Mouse (Mus musculus): Measurements from ENCODE around the gene Tmem235. TPM values are rescaled to one million over a fixed set of nuclear protein-coding genes. Genes with fewer than 3 reads are reported as not detected.

Gene Tmem235
- polyA plus RNA-seq, 1 experiment: 0.04 TPM

DNA sequence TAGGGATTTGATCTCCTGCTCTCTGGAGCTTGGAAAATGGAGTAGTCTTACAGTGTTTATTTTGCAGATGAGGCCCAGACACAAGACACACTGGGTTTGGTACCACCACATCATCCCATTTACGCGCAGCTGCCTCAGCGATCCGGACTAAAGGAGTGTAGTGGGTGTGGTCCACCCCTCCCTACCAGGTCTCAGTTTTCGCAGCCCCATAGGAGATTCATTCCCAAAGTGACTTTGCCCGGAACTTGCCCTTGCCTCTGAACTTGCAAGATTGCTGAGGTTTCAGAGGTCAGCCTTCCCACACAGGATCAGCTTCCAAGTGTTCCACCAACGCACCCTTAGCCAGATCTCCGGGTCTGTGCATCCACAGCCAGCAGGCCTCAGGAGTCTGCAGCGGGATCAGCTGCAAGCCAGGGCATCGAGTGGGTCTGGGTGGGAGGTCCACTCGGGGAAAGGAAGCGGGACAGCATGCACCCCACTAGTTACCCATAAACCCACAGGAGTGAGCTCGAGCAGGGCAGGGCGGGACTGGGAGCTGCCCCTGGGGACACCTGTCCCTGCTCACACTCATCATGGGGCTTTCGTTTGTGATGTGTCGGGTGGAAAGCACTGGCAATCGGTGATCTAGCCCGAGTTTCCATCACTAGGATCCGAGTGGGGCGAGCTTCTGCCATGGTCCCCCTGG is 27.8 kb downstream of the Tmem235 start:
- Histone ChIP-seq H3K4me3 (ENCODE audit: insufficient read depth, low read length) (no peak overlapping the region), H3K27ac (ENCODE audit: insufficient read depth, low read length) (no peak overlapping the region), H3K4me1 (ENCODE audit: control insufficient read depth, insufficient read depth, low read length) (no peaks in the 10 kb centered on the region)
- TF ChIP-seq CTCF (IDR thresholded peaks at IDR 0.05; ENCODE audit: extremely low read depth, insufficient read depth, low read length) (no peak), POLR2A (IDR thresholded peaks at IDR 0.05; ENCODE audit: extremely low read depth, insufficient read depth, low read length) (no peak)

GRCm38 (mm10) chr11:117888853-117889822 is 28.6 kb downstream of the Tmem235 start:
- no peak overlapping the region for H3K27ac ChIP-seq (ENCODE audit: insufficient read depth, low read length)
- H3K4me1 ChIP-seq (ENCODE audit: control insufficient read depth, insufficient read depth, low read length): no peaks in the 10 kb centered on the region
- no peak for TF ChIP-seq CTCF (IDR thresholded peaks at IDR 0.05; ENCODE audit: extremely low read depth, insufficient read depth, low read length)
- TF ChIP-seq POLR2A (IDR thresholded peaks at IDR 0.05; ENCODE audit: extremely low read depth, insufficient read depth, low read length): no peak
- no peak overlapping the region; the same call in 1 of the 2 replicates for H3K4me3 ChIP-seq (ENCODE audit: insufficient read depth, low read length)

DNA sequence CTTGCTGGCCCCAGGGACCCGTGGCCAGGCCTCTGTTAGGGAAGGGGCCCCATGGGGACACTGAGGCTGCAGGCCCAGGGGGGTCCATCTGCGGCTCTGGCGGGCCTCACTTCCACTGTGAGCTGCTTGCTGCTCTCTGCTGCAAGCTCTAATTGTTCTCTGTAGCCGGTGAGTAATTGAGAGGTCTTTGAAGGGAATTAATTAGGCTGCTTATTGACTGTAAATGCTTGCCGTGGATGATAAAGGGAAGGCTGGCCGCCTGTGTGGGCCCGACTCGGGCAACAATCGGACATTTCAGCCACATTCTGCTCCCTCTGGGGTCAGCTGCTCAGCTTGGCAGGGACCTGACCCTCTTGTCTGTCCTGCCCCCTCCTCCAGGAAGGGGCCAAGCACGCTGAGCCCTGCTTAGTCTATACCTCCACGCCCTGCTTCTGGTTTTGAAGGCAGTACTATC is 29.4 kb downstream of the Tmem235 start:
- TF ChIP-seq POLR2A (IDR thresholded peaks at IDR 0.05; ENCODE audit: extremely low read depth, insufficient read depth, low read length) (no peak), CTCF (IDR thresholded peaks at IDR 0.05; ENCODE audit: extremely low read depth, insufficient read depth, low read length) (no peak)
- no peak overlapping the region for H3K27ac ChIP-seq (ENCODE audit: insufficient read depth, low read length)
- no peaks in the 10 kb centered on the region for H3K4me1 ChIP-seq (ENCODE audit: control insufficient read depth, insufficient read depth, low read length)
- H3K4me3 ChIP-seq (ENCODE audit: insufficient read depth, low read length): no peak overlapping the region

DNA sequence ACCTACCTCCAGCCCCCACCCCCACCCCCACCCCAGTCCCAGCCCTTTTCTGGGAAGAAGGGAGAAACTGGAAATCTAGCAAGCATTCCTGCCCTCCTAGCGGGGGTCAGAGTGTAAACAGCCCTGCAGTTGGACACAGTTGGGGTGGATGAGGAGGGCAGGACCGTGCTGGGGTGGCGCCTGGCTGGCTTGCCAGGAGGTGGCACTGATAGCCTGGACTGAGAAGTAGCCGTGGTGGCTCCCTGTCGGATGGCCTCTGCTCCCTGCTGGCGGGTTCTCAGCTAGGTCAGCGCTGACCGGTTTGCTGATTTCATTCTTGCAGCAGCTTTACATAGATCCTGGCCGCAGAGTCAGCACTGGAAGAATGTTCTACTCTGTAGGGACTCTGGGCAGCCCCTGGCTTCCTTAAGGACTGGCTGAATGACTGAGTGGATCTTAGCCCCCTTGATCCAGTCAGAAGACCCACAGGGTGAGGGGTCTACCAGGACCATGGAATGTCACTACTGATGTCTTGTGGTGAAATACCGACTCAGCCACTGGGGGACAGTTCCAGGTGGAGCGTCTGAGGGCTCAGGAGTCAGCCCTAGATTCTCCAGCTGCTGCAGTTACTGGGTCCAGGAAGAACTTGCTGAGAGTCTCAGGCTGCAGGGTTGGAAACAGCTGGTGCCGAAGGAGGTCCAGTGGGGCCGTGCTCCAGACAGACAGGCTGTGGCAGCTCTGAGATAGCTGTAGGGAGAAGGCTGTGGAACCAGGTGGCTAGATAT is 30.1 kb downstream of the Tmem235 start:
- H3K27ac ChIP-seq (ENCODE audit: insufficient read depth, low read length): no peak overlapping the region
- H3K4me3 ChIP-seq (ENCODE audit: insufficient read depth, low read length): no peak overlapping the region

DNA sequence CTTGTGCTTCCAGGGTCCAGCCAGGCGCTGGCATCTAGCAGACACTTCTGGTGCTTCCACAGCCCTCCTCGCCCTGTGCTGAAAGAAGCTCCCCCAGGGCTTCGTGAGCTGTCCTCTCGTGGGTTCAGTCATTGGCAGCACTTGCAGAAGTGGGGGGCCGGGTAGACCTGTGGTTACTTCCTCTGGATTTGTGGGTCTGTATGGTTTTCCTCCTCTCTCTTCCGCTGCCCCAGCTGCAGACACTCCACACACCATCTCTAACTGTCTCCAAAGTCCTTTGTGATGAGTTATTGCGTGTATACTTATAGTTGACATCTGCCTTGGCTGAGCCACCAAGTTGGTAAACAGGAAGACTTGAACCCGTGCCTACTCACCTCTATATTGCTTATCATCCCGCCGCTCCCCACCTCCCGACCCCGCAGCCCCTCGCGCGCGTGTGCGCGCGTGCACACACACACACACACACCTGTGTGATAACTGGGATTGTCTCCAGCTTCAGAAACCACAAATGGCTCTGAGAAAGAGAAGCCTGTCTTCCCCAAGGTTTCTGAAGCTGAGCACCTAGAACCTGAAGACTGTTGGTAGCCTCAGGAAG is 31.1 kb downstream of the Tmem235 start:
- Histone ChIP-seq H3K27ac (ENCODE audit: insufficient read depth, low read length) (no peak overlapping the region), H3K4me3 (ENCODE audit: insufficient read depth, low read length) (no peak overlapping the region), H3K4me1 (ENCODE audit: control insufficient read depth, insufficient read depth, low read length) (no peaks in the 10 kb centered on the region)
- no peak for TF ChIP-seq CTCF (IDR thresholded peaks at IDR 0.05; ENCODE audit: extremely low read depth, insufficient read depth, low read length)
- no peak for TF ChIP-seq POLR2A (IDR thresholded peaks at IDR 0.05; ENCODE audit: extremely low read depth, insufficient read depth, low read length)

More for the DNA sequence above, 30.1 kb downstream of the Tmem235 start:
- no peak for TF ChIP-seq POLR2A (IDR thresholded peaks at IDR 0.05; ENCODE audit: extremely low read depth, insufficient read depth, low read length)
- no peak for TF ChIP-seq CTCF (IDR thresholded peaks at IDR 0.05; ENCODE audit: extremely low read depth, insufficient read depth, low read length)
- no peaks in the 10 kb centered on the region for H3K4me1 ChIP-seq (ENCODE audit: control insufficient read depth, insufficient read depth, low read length)

- no peak overlapping the region for H3K4me3 ChIP-seq (ENCODE audit: insufficient read depth, low read length)
- TF ChIP-seq CTCF (IDR thresholded peaks at IDR 0.05; ENCODE audit: extremely low read depth, insufficient read depth, low read length): no peak
- no peak for TF ChIP-seq POLR2A (IDR thresholded peaks at IDR 0.05; ENCODE audit: extremely low read depth, insufficient read depth, low read length)
- H3K4me1 ChIP-seq (ENCODE audit: control insufficient read depth, insufficient read depth, low read length): no peaks in the 10 kb centered on the region
Observed at GRCm38 (mm10) chr11:117892199-117892598, 31.6 kb downstream of the Tmem235 start.

DNA sequence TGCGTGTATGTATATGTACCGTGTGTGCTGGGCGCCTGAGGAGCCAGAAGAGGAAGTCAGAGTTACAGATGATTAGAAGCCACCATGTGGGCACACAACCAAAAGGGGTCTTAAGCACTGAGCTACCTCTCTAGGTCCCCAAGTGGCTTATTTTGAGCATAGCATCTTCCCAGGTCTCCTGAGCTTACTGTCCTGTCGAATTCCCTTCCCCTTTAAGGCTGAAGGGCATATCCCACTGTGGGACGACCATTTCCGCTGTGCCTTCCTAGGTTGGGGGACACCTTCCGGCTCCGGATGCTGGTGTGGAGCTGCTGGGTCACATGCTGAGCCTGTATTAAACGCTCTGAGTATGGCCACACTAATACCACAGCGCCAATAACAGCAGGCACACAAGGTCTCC is 34.1 kb downstream of the Tmem235 start:
- Histone ChIP-seq H3K4me1 (ENCODE audit: control insufficient read depth, insufficient read depth, low read length) (no peaks in the 10 kb centered on the region), H3K4me3 (ENCODE audit: insufficient read depth, low read length) (no peak overlapping the region), H3K27ac (ENCODE audit: insufficient read depth, low read length) (no peak overlapping the region)
- no peak for TF ChIP-seq POLR2A (IDR thresholded peaks at IDR 0.05; ENCODE audit: extremely low read depth, insufficient read depth, low read length)
- TF ChIP-seq CTCF (IDR thresholded peaks at IDR 0.05; ENCODE audit: extremely low read depth, insufficient read depth, low read length): no peak

More at GRCm38 (mm10) chr11:117892199-117892598, 31.6 kb downstream of the Tmem235 start:
- H3K27ac ChIP-seq (ENCODE audit: insufficient read depth, low read length): no peak overlapping the region

DNA sequence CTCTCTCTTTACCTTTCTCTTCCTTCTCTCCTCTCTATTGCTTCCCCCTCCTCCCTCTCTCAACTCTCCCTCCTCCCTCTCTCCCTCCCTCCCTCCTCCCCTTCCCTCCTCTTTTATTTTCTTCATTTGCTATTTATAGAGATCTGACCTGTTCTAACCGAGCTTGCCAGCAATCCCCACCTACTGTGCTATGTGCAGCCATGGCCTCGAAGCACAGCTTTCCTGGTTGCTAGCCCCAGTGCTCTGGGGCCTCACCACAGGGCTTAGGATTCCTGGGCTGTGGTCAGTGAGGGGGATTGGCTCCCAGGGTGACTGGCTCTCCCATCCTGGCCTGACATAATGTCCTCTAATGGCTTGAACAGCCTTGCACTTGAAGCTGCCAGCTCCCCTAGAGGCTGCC is 36.0 kb downstream of the Tmem235 start:
- TF ChIP-seq CTCF (IDR thresholded peaks at IDR 0.05; ENCODE audit: extremely low read depth, insufficient read depth, low read length) (no peak), POLR2A (IDR thresholded peaks at IDR 0.05; ENCODE audit: extremely low read depth, insufficient read depth, low read length) (no peak)
- Histone ChIP-seq H3K27ac (ENCODE audit: insufficient read depth, low read length) (no peak overlapping the region), H3K4me3 (ENCODE audit: insufficient read depth, low read length) (no peak overlapping the region), H3K4me1 (ENCODE audit: control insufficient read depth, insufficient read depth, low read length) (no peaks in the 10 kb centered on the region)

GRCm38 (mm10) chr11:117902282-117902681 is 41.7 kb downstream of the Tmem235 start:
- Histone ChIP-seq H3K27ac (ENCODE audit: insufficient read depth, low read length) (no peak overlapping the region), H3K4me1 (ENCODE audit: control insufficient read depth, insufficient read depth, low read length) (no peaks in the 10 kb centered on the region), H3K4me3 (ENCODE audit: insufficient read depth, low read length) (no peak overlapping the region)
- TF ChIP-seq POLR2A (IDR thresholded peaks at IDR 0.05; ENCODE audit: extremely low read depth, insufficient read depth, low read length) (no peak), CTCF (IDR thresholded peaks at IDR 0.05; ENCODE audit: extremely low read depth, insufficient read depth, low read length) (no peak)

All from cortical plate, adult 2 months (tissue).